Mouse (Mus musculus): ENCODE results near the gene Pik3c2a. TPM values are rescaled to one million over a fixed set of nuclear protein-coding genes. Genes with fewer than 3 reads are reported as not detected.
A peak's percentile ranks its signal among the peaks of the same experiment; 100 is the strongest.
"Not testable (repeated sequence)": the region's sequence is repeated elsewhere in the genome, so short reads cannot be mapped to it uniquely, and the experiment has no call there.

Pik3c2a gene
- polyA plus RNA-seq, 1 experiment from 2014 or later = 20.8 TPM

DNA sequence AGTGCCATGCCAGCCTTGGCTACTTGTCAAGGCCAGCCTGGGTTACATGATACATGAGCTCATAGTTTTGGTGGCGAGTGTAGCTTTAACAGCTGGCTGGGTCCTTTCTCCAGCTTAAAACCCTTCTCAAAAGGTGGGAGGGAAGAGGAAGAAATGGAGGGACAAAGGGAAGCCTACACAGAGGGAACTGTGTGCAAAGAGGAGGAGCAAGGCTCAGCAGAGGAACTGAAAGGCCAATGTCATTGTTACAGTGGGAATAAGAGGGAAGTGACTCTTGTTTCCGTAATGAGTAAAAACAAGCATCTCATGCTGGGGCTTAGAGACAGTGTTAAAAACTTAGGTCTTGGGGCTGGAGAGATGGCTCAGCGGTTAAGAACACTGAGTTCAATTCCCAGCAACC, 3.4 kb upstream of the Pik3c2a start:
- Histone ChIP-seq H3K36me3 (no peaks in the 10 kb centered on the region), H3K9ac (no peak overlapping the region), H3K9me3 (no peaks in the 10 kb centered on the region), H3K4me2 (no peak overlapping the region), H3K4me3 (no peak overlapping the region), H3K27ac (no peak overlapping the region), H3K27me3 (no peaks in the 10 kb centered on the region), H3K4me1 (peaks cover 22% of the 10 kb centered on the region)
- no peak for ATAC-seq (ENCODE audit: insufficient number of reproducible peaks, low FRiP score, low TSS enrichment, low read depth)
- 84% methylated on average over 3 of the region's 3 CpGs for WGBS

DNA sequence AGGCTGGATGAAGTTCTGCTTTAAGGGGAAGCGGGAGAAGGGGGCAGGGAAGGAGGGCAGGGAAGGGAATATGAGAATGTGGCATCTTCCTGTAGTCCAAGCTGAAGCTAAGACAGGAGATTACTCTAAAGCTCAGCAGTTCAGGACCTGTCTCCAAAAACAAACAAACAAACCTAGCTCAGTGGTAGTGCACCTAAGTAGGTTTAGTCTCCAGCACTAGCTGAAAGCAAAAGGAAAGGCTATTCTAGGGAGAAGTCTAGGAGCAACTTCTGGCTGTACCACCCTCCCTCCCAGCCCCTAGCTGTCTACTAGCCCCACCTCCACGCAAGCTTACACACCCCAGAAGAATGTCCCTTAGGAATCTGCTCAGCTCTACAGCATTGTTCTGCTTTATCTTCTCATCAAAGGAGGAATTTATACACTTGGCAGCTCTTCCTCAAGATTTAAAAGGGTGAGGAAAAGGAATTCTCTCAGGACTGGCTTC, 1.1 kb upstream of the Pik3c2a start:
- peaks cover 24% of the 10 kb centered on the region for H3K4me1 ChIP-seq
- 0% methylated on average over 2 of the region's 2 CpGs for WGBS
- H3K4me2 ChIP-seq = peak overlapping the region; percentile 90
- H3K9ac ChIP-seq = peak overlapping the region; percentile 34
- H3K27ac ChIP-seq = peak overlapping the region; percentile 92
- no peak; the same call in 1 of the 2 replicates for ATAC-seq (ENCODE audit: insufficient number of reproducible peaks, low FRiP score, low TSS enrichment, low read depth)
- no peaks in the 10 kb centered on the region for H3K27me3 ChIP-seq
- no peaks in the 10 kb centered on the region for H3K9me3 ChIP-seq
- peak overlapping the region; percentile 76 for H3K4me3 ChIP-seq
- H3K36me3 ChIP-seq = no peaks in the 10 kb centered on the region

DNA sequence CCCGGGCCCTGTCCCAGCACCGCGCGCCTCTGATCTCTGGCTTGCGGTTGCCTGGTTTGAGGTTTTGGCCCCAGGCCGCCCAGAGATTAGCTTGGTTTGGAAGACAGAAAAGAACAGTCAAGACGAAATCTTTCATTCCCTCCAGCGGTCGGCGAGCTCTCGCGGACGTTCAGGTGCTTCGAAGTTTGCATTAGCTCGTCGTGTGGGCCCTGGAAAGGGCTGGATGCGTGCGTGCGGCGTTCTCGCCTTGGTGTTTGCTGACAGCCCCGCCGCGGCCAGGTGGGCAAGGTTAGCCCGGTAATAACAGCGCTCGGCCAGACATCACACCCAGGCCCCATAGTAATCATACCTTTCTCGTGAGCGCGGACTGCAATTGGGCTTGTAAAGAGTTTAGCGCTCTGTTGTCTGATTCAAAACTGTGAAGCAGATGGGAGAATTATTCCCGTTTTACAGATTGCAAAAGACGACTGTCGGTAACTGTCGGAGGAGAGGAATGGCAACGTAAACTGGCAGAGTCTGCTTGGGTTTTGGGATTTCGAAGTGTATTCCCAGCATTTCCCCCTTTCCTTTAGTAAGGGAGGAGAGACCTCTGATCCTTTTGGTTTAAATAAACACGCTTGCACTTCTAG, 562 bp upstream of the Pik3c2a start:
- Histone ChIP-seq H3K9ac (peak overlapping the region; percentile 34), H3K4me3 (peak overlapping the region; percentile 76), H3K9me3 (no peaks in the 10 kb centered on the region), H3K36me3 (no peaks in the 10 kb centered on the region), H3K27ac (peak overlapping the region; percentile 92), H3K4me1 (peaks cover 24% of the 10 kb centered on the region), H3K27me3 (no peaks in the 10 kb centered on the region), H3K4me2 (peak overlapping the region; percentile 90)
- under 1% methylated on average over 38 of the region's 38 CpGs for WGBS
- peak; percentile 30; the same call in 1 of the 2 replicates for ATAC-seq (ENCODE audit: insufficient number of reproducible peaks, low FRiP score, low TSS enrichment, low read depth)

DNA sequence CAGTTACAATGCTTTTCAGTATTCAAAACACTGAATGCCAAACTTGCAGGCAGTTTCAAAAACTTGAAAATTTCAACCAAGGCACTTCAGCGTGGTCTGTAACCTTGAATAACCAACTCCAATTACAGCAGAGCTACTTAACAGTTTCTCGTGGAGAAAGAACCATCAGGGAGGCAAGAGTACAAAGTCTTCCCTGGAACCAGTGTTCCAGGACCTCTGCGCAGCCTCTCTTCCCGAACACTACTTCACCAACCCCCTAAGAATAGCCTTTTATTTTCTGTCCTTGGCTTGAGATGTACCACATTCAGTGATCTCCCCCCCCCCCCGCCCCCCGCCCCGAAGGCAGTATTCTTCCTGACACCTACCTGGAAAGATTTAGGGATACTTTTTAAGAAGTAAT, 1.0 kb downstream of the Pik3c2a start:
- Histone ChIP-seq H3K4me1 (peaks cover 24% of the 10 kb centered on the region), H3K27me3 (no peaks in the 10 kb centered on the region), H3K4me2 (peak overlapping the region; percentile 90), H3K27ac (no peak overlapping the region), H3K9me3 (no peaks in the 10 kb centered on the region), H3K4me3 (peak overlapping the region; percentile 76), H3K36me3 (peaks cover 5% of the 10 kb centered on the region; the same call in 1 of the 2 replicates), H3K9ac (0 out of 2 replicates have a peak overlapping the region, but pooled peaks have one; percentile 96)
- ATAC-seq (ENCODE audit: insufficient number of reproducible peaks, low FRiP score, low TSS enrichment, low read depth) = no peak
- 6% methylated on average over 7 of the region's 7 CpGs for WGBS

DNA sequence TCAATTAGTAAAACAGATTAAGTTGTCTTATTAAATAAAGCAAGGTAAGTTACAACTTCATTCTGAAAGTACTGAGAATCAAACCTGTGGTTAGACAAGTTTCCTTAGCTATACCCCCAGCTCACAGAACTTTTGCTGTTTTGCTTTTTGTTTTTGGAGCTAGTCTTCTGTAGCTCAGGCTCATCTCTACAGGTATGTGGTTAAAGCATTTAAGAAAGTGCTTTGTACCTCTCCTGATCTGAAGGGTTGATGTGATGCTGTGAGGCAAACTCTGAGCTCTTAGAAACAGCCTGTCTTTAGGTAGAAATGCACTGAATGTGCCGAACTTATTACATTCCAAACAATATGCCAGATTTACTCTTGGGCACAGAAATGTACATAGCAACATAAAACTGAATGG, 1.9 kb downstream of the Pik3c2a start:
- Histone ChIP-seq H3K36me3 (peaks cover 5% of the 10 kb centered on the region; the same call in 1 of the 2 replicates), H3K4me3 (no peak overlapping the region), H3K9ac (no peak overlapping the region), H3K27me3 (no peaks in the 10 kb centered on the region), H3K27ac (no peak overlapping the region), H3K4me2 (no peak overlapping the region), H3K4me1 (peaks cover 24% of the 10 kb centered on the region), H3K9me3 (no peaks in the 10 kb centered on the region)
- 58% methylated on average over 1 of the region's 1 CpGs for WGBS
- no peak for ATAC-seq (ENCODE audit: insufficient number of reproducible peaks, low FRiP score, low TSS enrichment, low read depth)

DNA sequence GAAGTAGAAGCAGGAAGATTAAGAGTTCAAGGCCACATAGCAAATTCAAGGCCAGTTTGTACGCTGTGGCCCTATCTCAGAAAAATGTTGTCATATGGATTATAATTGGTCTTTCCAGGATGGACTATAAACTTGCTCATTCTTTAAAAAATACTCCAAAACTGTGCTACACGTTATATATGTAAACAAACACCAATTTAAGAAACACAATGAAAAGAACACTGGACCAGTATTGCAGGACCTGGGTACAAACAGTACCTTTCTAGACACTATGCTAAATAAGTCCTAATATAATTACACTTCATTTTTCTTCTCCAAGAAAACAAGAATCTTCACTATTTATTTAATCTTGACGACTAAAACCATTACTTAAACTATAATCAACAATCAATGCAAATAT, 11.6 kb downstream of the Pik3c2a start:
- Histone ChIP-seq H3K27me3 (no peaks in the 10 kb centered on the region), H3K9ac (no peak overlapping the region)

DNA sequence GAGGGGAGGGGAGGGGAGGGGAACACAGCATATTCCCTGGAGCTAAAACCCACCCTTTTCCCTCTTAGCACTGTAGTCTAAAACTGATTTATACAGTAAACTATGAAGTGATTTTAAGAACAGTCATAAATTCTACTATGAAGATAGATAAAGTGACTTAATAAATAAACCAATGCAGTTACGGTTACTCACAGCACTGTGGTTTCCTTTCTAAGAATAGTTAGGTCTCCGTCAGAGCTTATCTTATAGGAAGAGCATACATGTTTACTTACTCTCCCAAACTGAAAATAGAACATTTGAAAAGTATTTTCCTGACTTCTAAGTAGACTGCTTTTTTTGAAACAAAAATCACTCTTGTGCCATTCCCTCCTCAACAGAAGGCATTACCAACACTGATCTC, 12.3 kb downstream of the Pik3c2a start:
- WGBS = 74% methylated on average over 2 of the region's 2 CpGs
- Histone ChIP-seq H3K9ac (no peak overlapping the region), H3K36me3 (no peaks in the 10 kb centered on the region), H3K9me3 (no peaks in the 10 kb centered on the region), H3K4me2 (no peak overlapping the region), H3K4me3 (no peak overlapping the region), H3K27ac (no peak overlapping the region), H3K27me3 (no peaks in the 10 kb centered on the region), H3K4me1 (no peaks in the 10 kb centered on the region)
- ATAC-seq (ENCODE audit: insufficient number of reproducible peaks, low FRiP score, low TSS enrichment, low read depth) = no peak

More for the DNA sequence above, 11.6 kb downstream of the Pik3c2a start:
- H3K27ac ChIP-seq = no peak overlapping the region
- H3K4me3 ChIP-seq = no peak overlapping the region
- H3K4me2 ChIP-seq = no peak overlapping the region
- H3K9me3 ChIP-seq = no peaks in the 10 kb centered on the region
- no peaks in the 10 kb centered on the region for H3K36me3 ChIP-seq
- H3K4me1 ChIP-seq = no peaks in the 10 kb centered on the region
- 88% methylated on average over 3 of the region's 3 CpGs for WGBS
- ATAC-seq (ENCODE audit: insufficient number of reproducible peaks, low FRiP score, low TSS enrichment, low read depth) = no peak

DNA sequence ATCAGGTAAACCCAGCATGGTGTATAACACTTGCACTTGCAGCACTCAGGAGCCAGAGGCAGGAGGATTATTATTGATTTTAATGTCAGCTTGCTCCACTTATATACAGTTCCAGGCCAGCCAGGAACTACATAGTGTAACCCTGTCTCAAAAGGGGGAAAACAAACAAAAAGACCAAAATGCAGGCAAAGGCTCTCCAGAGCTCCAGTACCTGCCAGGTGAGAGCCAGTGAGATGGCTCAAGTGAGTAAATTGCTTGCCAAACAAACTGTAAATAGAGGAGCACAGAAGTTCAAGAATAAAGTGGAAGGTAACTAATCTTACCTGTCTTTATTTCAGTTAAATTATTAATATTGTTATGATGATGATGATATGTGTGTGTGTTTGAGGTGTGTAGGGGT, 16.0 kb downstream of the Pik3c2a start:
- Histone ChIP-seq H3K9me3 (no peaks in the 10 kb centered on the region), H3K27ac (no peak overlapping the region), H3K4me2 (no peak overlapping the region), H3K4me1 (no peaks in the 10 kb centered on the region), H3K4me3 (no peak overlapping the region), H3K27me3 (no peaks in the 10 kb centered on the region), H3K9ac (no peak overlapping the region), H3K36me3 (no peaks in the 10 kb centered on the region)
- no peak for ATAC-seq (ENCODE audit: insufficient number of reproducible peaks, low FRiP score, low TSS enrichment, low read depth)

DNA sequence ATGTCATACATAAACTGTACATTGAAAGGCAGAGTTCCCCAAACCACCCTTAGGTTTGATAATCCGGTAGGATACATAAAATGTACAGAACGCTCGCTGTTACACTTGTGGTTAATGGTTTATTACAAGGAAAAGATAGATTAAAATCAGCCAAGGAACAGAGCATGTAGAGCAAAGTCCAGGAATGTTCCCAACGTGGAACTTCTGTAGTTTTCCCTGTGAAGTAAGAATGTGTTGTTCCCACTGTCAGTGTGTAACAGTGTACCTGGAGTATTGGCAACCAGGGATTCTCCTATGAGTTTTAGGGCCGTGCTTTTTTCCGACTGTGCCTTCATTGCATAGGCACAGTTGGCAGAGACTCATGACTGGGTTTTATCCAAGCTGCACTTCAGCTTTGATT, 17.5 kb downstream of the Pik3c2a start:
- Histone ChIP-seq H3K27ac (no peak overlapping the region), H3K4me2 (no peak overlapping the region), H3K27me3 (no peaks in the 10 kb centered on the region), H3K36me3 (no peaks in the 10 kb centered on the region), H3K9ac (no peak overlapping the region), H3K9me3 (no peaks in the 10 kb centered on the region), H3K4me1 (no peaks in the 10 kb centered on the region), H3K4me3 (no peak overlapping the region)
- 76% methylated on average over 6 of the region's 6 CpGs for WGBS
- no peak for ATAC-seq (ENCODE audit: insufficient number of reproducible peaks, low FRiP score, low TSS enrichment, low read depth)

DNA sequence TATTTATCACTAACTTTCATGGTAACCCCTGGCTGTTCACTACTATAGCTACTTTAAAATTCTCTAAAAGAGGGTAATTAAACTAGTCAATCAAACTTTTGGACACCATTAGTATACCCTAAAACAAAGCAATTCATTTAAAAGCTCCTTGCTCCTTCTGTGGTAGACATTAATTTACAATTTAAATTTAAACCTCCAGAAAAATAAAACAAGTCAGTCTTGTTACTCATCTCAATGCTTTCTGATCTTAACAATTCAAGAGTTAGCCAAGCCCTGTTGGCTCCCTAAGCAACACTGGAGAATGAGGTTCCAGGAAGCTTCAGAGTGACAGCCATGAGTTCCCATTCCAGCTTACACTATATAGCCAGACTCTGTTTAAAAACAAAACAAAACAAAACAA, 22.2 kb downstream of the Pik3c2a start:
- H3K9me3 ChIP-seq = no peaks in the 10 kb centered on the region

DNA sequence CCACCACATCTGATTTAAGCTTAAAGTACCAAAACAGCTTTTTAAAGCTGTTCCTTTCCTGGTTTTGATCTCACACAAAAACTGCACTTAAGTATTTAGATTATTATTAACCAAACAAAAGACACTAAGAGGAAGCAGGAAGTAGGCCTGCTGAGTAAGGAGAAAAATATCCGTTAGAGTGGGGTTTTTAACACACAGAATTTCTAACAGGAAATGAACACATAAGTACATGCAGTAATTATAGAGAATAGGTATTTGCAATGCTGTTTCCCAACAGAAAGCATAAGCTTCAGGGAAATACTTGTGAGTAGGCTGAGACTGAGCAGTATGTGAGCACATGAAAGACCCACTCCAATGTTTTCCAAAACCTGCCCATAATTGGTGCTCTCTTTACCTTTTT, 33.8 kb downstream of the Pik3c2a start:
- ATAC-seq (ENCODE audit: insufficient number of reproducible peaks, low FRiP score, low TSS enrichment, low read depth) = no peak
- no peaks in the 10 kb centered on the region for H3K27me3 ChIP-seq
- H3K9ac ChIP-seq = no peak overlapping the region
- H3K4me3 ChIP-seq = no peak overlapping the region
- WGBS = 37% methylated on average over 1 of the region's 1 CpGs
- H3K4me2 ChIP-seq = no peak overlapping the region
- no peak overlapping the region for H3K27ac ChIP-seq
- H3K36me3 ChIP-seq = 0 out of 2 replicates have a peak, but pooled peaks cover 3% of the 10 kb centered on the region
- no peaks in the 10 kb centered on the region for H3K4me1 ChIP-seq
- no peaks in the 10 kb centered on the region for H3K9me3 ChIP-seq

More for the DNA sequence above, 22.2 kb downstream of the Pik3c2a start:
- Histone ChIP-seq H3K9ac (no peak overlapping the region), H3K4me2 (no peak overlapping the region), H3K27me3 (no peaks in the 10 kb centered on the region), H3K36me3 (peaks cover 10% of the 10 kb centered on the region), H3K4me1 (no peaks in the 10 kb centered on the region), H3K27ac (no peak overlapping the region), H3K4me3 (no peak overlapping the region)
- no peak for ATAC-seq (ENCODE audit: insufficient number of reproducible peaks, low FRiP score, low TSS enrichment, low read depth)

DNA sequence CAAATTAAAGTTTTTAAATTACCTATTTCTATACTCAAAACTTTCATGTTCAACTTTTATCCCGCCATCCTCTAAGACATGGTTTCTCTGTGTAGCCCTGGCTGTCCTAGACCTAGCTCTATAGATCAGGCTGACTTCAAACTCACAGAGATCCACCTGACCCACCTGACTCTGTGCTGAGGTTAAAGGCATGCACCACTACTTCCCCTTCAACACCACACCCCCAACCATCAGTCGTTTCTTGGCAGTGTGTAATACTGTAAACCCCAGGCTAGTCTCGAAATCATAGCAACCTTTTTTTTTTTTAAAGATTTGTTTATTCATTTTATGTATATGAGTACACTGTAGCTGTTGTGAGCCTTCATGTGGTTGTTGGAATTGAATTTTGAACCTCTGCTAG, 50.9 kb downstream of the Pik3c2a start:
- Histone ChIP-seq H3K9me3 (no peaks in the 10 kb centered on the region), H3K4me2 (no peak overlapping the region), H3K27ac (no peak overlapping the region), H3K27me3 (no peaks in the 10 kb centered on the region), H3K9ac (no peak overlapping the region), H3K36me3 (no peaks in the 10 kb centered on the region), H3K4me3 (no peak overlapping the region), H3K4me1 (no peaks in the 10 kb centered on the region)
- WGBS = 87% methylated on average over 3 of the region's 3 CpGs
- ATAC-seq (ENCODE audit: insufficient number of reproducible peaks, low FRiP score, low TSS enrichment, low read depth) = no peak

DNA sequence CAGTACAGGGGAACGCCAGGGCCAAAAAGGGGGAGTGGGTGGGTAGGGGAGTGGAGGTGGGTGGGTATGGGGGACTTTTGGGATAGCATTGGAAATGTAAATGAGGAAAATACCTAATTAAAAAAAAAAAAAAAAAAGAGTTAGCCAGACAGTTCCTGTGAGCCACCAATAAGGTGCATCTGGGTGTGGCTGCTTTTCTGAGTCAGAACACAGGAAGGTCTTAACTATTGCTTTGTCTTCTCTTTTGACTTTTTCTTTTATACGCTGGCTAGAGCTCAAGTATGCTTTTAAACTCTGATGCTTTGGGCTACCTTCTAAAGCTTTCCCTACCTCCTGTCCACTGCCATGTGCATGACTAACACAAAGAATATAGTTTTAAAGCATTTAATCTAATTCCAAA, 55.9 kb downstream of the Pik3c2a start:
- not testable (repeated sequence) for H3K4me3 ChIP-seq; H3K27me3 ChIP-seq; H3K27ac ChIP-seq; H3K4me1 ChIP-seq; H3K9me3 ChIP-seq; H3K9ac ChIP-seq; ATAC-seq (ENCODE audit: insufficient number of reproducible peaks, low FRiP score, low TSS enrichment, low read depth); H3K4me2 ChIP-seq
- H3K36me3 ChIP-seq = peaks cover 14% of the 10 kb centered on the region; the same call in 1 of the 2 replicates
- 92% methylated on average over 2 of the region's 2 CpGs for WGBS

Data from limb, embryonic 15.5 days (tissue).